ENCODE assay signal across 11 mouse cellular contexts in genomic region chr1:173550491-173551050, GRCm38 (mm10). TPM values are rescaled to one million over a fixed set of nuclear protein-coding genes. Genes with fewer than 3 reads are reported as not detected.
"Had no signal": no experiment of that assay in that cellular context is flagged by ENCODE, and none has a peak within 500 bp of the region (broad histone marks: within the 10 kb centered on the region; RNA-seq: fewer than 3 reads in every experiment).

No protein-coding gene starts in this region.

RNA-seq across cellular contexts. Expression of gene Ifi214, which starts 14.8 kb away (rescaled TPM):
- total RNA-seq: gastrocnemius, adult 8-10 months; gastrocnemius, postnatal 14 days; gastrocnemius, postnatal 36 days; heart, postnatal 10 days; heart, postnatal 4 days; layer of hippocampus, adult 2 months; layer of hippocampus, postnatal 10 days; layer of hippocampus, postnatal 25 days; left cerebral cortex, adult 2 months; left cerebral cortex, postnatal 14 days; left cerebral cortex, postnatal 36 days had no signal

RNA-seq across cellular contexts. Expression of gene Ifi213, which starts 48.5 kb away (rescaled TPM):
- total RNA-seq: gastrocnemius, adult 8-10 months; gastrocnemius, postnatal 14 days; gastrocnemius, postnatal 36 days; heart, postnatal 4 days; layer of hippocampus, adult 2 months; layer of hippocampus, postnatal 10 days; layer of hippocampus, postnatal 25 days; left cerebral cortex, adult 2 months; left cerebral cortex, postnatal 14 days; left cerebral cortex, postnatal 36 days had no signal

RNA-seq across cellular contexts. Expression of gene Ifi206, which starts 59.7 kb away (rescaled TPM):
- total RNA-seq: gastrocnemius, adult 8-10 months; gastrocnemius, postnatal 14 days; gastrocnemius, postnatal 36 days; heart, postnatal 4 days; layer of hippocampus, adult 2 months; layer of hippocampus, postnatal 10 days; layer of hippocampus, postnatal 25 days; left cerebral cortex, adult 2 months; left cerebral cortex, postnatal 14 days; left cerebral cortex, postnatal 36 days had no signal
